Mouse (Mus musculus) adrenal gland, postnatal 25 days (tissue): ENCODE measurements around the gene Ngfr. TPM values are rescaled to one million over a fixed set of nuclear protein-coding genes. Genes with fewer than 3 reads are reported as not detected.

Experiments used
- DNase-seq: peaks from one replicate; pipeline ENCODE4 v3.0.0; 2021; ENCODE audit warnings: mixed read lengths
- total RNA-seq: library from RNA; stranded (reverse); gene quantifications from 2 replicates; pipeline ENCODE4 v1.2.3, GENCODE M21; 2021

Gene Ngfr
- total RNA-seq, 1 experiment from 2014 or later, result 3.3 TPM

GRCm38 (mm10) chr11:95594686-95595212 lies 7.2 kb upstream of the Ngfr start:
- DNase-seq, result no peak

- no peak for DNase-seq
These were observed 6.0 kb upstream of the Ngfr start for GRCm38 (mm10) chr11:95593501-95593900.

GRCm38 (mm10) chr11:95592691-95593090 lies 5.2 kb upstream of the Ngfr start:
- DNase-seq, result no peak

GRCm38 (mm10) chr11:95589195-95589594 lies 1.7 kb upstream of the Ngfr start:
- DNase-seq, result no peak

GRCm38 (mm10) chr11:95586751-95587422 lies 648 bp downstream of the Ngfr start:
- DNase-seq, result no peak

GRCm38 (mm10) chr11:95586184-95586583 lies 1.4 kb downstream of the Ngfr start:
- peak; percentile 84 for DNase-seq

- no peak for DNase-seq
These were observed 1.9 kb downstream of the Ngfr start for GRCm38 (mm10) chr11:95585684-95586083.

GRCm38 (mm10) chr11:95585281-95585680 lies 2.3 kb downstream of the Ngfr start:
- DNase-seq, result peak; percentile 42

GRCm38 (mm10) chr11:95584651-95585050 lies 2.9 kb downstream of the Ngfr start:
- DNase-seq, result no peak

- DNase-seq, result no peak
These were observed 4.1 kb downstream of the Ngfr start for GRCm38 (mm10) chr11:95583396-95583795.

GRCm38 (mm10) chr11:95582193-95582592 lies 5.3 kb downstream of the Ngfr start:
- DNase-seq, result no peak

- no peak for DNase-seq
These were observed 8.1 kb downstream of the Ngfr start for GRCm38 (mm10) chr11:95579455-95579854.

GRCm38 (mm10) chr11:95577776-95578446 lies 9.6 kb downstream of the Ngfr start:
- DNase-seq, result peak; percentile 28

GRCm38 (mm10) chr11:95576299-95576698 lies 11.2 kb downstream of the Ngfr start:
- no peak for DNase-seq

- DNase-seq, result no peak
These were observed 11.7 kb downstream of the Ngfr start for GRCm38 (mm10) chr11:95575791-95576190.

GRCm38 (mm10) chr11:95574786-95575334 lies 12.7 kb downstream of the Ngfr start:
- no peak for DNase-seq

- no peak for DNase-seq
These were observed 15.3 kb downstream of the Ngfr start for GRCm38 (mm10) chr11:95572227-95572626.

- DNase-seq, result no peak
These were observed 15.8 kb downstream of the Ngfr start for GRCm38 (mm10) chr11:95571755-95572154.

- DNase-seq, result no peak
These were observed 16.5 kb downstream of the Ngfr start for GRCm38 (mm10) chr11:95570827-95571619.

- no peak for DNase-seq
These were observed 17.6 kb downstream of the Ngfr start for GRCm38 (mm10) chr11:95569908-95570307.

- no peak for DNase-seq
These were observed 19.4 kb downstream of the Ngfr start for GRCm38 (mm10) chr11:95567936-95568715.

- no peak for DNase-seq
These were observed 20.2 kb downstream of the Ngfr start for GRCm38 (mm10) chr11:95567366-95567765.
